18 mouse cellular contexts compared by ENCODE assay signal in genomic region chr2:172815146-172815545, GRCm38 (mm10).
"Had no signal": no experiment of that assay in that cellular context is flagged by ENCODE, and none has a peak within 500 bp of the region (broad histone marks: within the 10 kb centered on the region; RNA-seq: fewer than 3 reads in every experiment).

No protein-coding gene starts in this region.

- H3K27ac ChIP-seq: limb, embryonic 15.5 days; liver, embryonic 13.5 days; midbrain, embryonic 10.5 days; midbrain, embryonic 15.5 days; neural tube, embryonic 13.5 days; stomach, embryonic 15.5 days had no signal

- H3K9me3 ChIP-seq: limb, embryonic 15.5 days; midbrain, embryonic 15.5 days; neural tube, embryonic 13.5 days; stomach, embryonic 15.5 days had no signal

- DNase-seq: kidney, adult 8-10 months; kidney, postnatal 25 days; layer of hippocampus, adult 9-11 months; layer of hippocampus, postnatal 36 days; liver, embryonic 13.5 days; lung, adult 18-20 months; lung, postnatal 4 days; retina, postnatal 1 day; right cerebral cortex, postnatal 14 days; thymus, adult 18-20 months; thymus, postnatal 36 days had no signal

- H3K9ac ChIP-seq: limb, embryonic 15.5 days; liver, embryonic 13.5 days; midbrain, embryonic 15.5 days; neural tube, embryonic 13.5 days; stomach, embryonic 15.5 days had no signal

- H3K4me3 ChIP-seq: limb, embryonic 15.5 days; liver, embryonic 13.5 days; midbrain, embryonic 10.5 days; midbrain, embryonic 15.5 days; neural tube, embryonic 13.5 days; stomach, embryonic 15.5 days had no signal

- H3K27me3 ChIP-seq: liver, embryonic 13.5 days; midbrain, embryonic 15.5 days; stomach, embryonic 15.5 days had no signal

- ATAC-seq: intestine, embryonic 16.5 days; lung, postnatal 0 days; midbrain, embryonic 15.5 days had no signal

- H3K36me3 ChIP-seq: limb, embryonic 15.5 days; liver, embryonic 13.5 days; midbrain, embryonic 10.5 days; midbrain, embryonic 15.5 days; neural tube, embryonic 13.5 days; stomach, embryonic 15.5 days had no signal

- H3K4me2 ChIP-seq: limb, embryonic 15.5 days; liver, embryonic 13.5 days; midbrain, embryonic 15.5 days; neural tube, embryonic 13.5 days; stomach, embryonic 15.5 days had no signal

- H3K4me1 ChIP-seq: liver, embryonic 13.5 days; midbrain, embryonic 15.5 days; neural tube, embryonic 13.5 days; stomach, embryonic 15.5 days had no signal
